ENCODE assay signal across 20 mouse cellular contexts in genomic region chr11:61541106-61541505, GRCm38 (mm10). TPM values are rescaled to one million over a fixed set of nuclear protein-coding genes. Genes with fewer than 3 reads are reported as not detected.
"Had no signal": no experiment of that assay in that cellular context is flagged by ENCODE, and none has a peak within 500 bp of the region (broad histone marks: within the 10 kb centered on the region; RNA-seq: fewer than 3 reads in every experiment).

No protein-coding gene starts in this region.

- DNase-seq: forebrain, postnatal 0 days; gastrocnemius, postnatal 14 days; gastrocnemius, postnatal 36 days; heart, adult 11 months; heart, postnatal 10 days; heart, postnatal 36 days; kidney, postnatal 10 days; layer of hippocampus, adult 9-11 months; liver had no signal

- ATAC-seq: forebrain, postnatal 0 days; hindbrain, postnatal 0 days; intestine, embryonic 16.5 days had no signal

- H3K9me3 ChIP-seq: heart, embryonic 10.5 days; heart, embryonic 12.5 days; hindbrain, embryonic 13.5 days; hindbrain, embryonic 15.5 days; kidney, embryonic 15.5 days; limb, embryonic 10.5 days; limb, embryonic 12.5 days had no signal

- H3K27me3 ChIP-seq: heart, embryonic 12.5 days; hindbrain, embryonic 13.5 days; hindbrain, embryonic 15.5 days; kidney, embryonic 15.5 days; limb, embryonic 12.5 days had no signal

- H3K4me1 ChIP-seq: hindbrain, embryonic 13.5 days; hindbrain, embryonic 15.5 days; limb, embryonic 10.5 days; limb, embryonic 12.5 days had no signal

- H3K9ac ChIP-seq: forebrain, postnatal 0 days; heart, embryonic 12.5 days; hindbrain, embryonic 13.5 days; hindbrain, embryonic 15.5 days; kidney, embryonic 15.5 days; limb, embryonic 12.5 days had no signal

- H3K27ac ChIP-seq: heart, embryonic 10.5 days; hindbrain, embryonic 13.5 days; hindbrain, embryonic 15.5 days; hindbrain, postnatal 0 days; kidney, embryonic 15.5 days; limb, embryonic 10.5 days; limb, embryonic 12.5 days had no signal

- H3K4me3 ChIP-seq: heart, embryonic 10.5 days; heart, embryonic 12.5 days; hindbrain, embryonic 13.5 days; hindbrain, embryonic 15.5 days; kidney, embryonic 15.5 days; left cerebral cortex, adult 2 months; limb, embryonic 10.5 days; limb, embryonic 12.5 days had no signal

- H3K4me2 ChIP-seq: heart, embryonic 12.5 days; hindbrain, embryonic 13.5 days; hindbrain, embryonic 15.5 days; kidney, embryonic 15.5 days; limb, embryonic 12.5 days had no signal

RNA-seq across cellular contexts. Expression of gene Epn2, which starts 38.4 kb away (rescaled TPM):
- total RNA-seq: hematopoietic stem cell, adult 5-6 weeks had no signal

RNA-seq across cellular contexts. Expression of gene Mfap4, which starts 55.9 kb away (rescaled TPM):
- total RNA-seq: hematopoietic stem cell, adult 5-6 weeks had no signal
